Mouse (Mus musculus) myocyte (in vitro differentiated cells): ENCODE results near the gene Lama2.

Source experiments
- CEBPB ChIP-seq: IDR thresholded peaks from 2 replicates; pipeline ENCODE4 v1.6.1; 2011; ENCODE audit warnings: mild to moderate bottlenecking, moderate library complexity; ENCODE audit not compliant: poor library complexity, insufficient read depth, severe bottlenecking
- E2F4 ChIP-seq: IDR thresholded peaks from one replicate; pipeline ENCODE4 v1.6.1; 2011; ENCODE audit warnings: mild to moderate bottlenecking, control low read depth, moderate library complexity; ENCODE audit not compliant: insufficient read depth
- MAX ChIP-seq: IDR thresholded peaks from one replicate; pipeline ENCODE4 v1.6.1; 2011; ENCODE audit warnings: low read depth, mild to moderate bottlenecking, control low read depth
- MYOD1 ChIP-seq, 3 experiments: IDR thresholded peaks; one replicate each; pipeline ENCODE4 v1.6.1; 2011; ENCODE audit warnings: control low read depth in 2 of 3, low read depth in 2 of 3, mild to moderate bottlenecking in 2 of 3, moderate library complexity in 1 of 3; ENCODE audit not compliant: insufficient read length in 2 of 3, control insufficient read depth in 1 of 3
- MYOG ChIP-seq, 3 experiments: IDR thresholded peaks; one replicate each; pipeline ENCODE4 v1.6.1; 2011; ENCODE audit warnings: control low read depth in 2 of 3, low read depth in 2 of 3, mild to moderate bottlenecking in 2 of 3; ENCODE audit not compliant: insufficient read length in 2 of 3, control insufficient read depth in 1 of 3, insufficient read depth in 1 of 3
- POLR2A ChIP-seq: IDR thresholded peaks from one replicate; pipeline ENCODE4 v1.6.1; 2011; ENCODE audit warnings: low read depth, mild to moderate bottlenecking, control low read depth, moderate library complexity; ENCODE audit not compliant: insufficient read length
- POLR2AphosphoS2 ChIP-seq: IDR thresholded peaks from one replicate; pipeline ENCODE4 v1.6.1; 2011; ENCODE audit warnings: low read depth, control low read depth; ENCODE audit not compliant: insufficient read length
- SRF ChIP-seq: IDR thresholded peaks from one replicate; pipeline ENCODE4 v1.6.1; 2011; ENCODE audit warnings: low read depth; ENCODE audit not compliant: control insufficient read depth, insufficient read length
- TCF12 ChIP-seq: IDR thresholded peaks from one replicate; pipeline ENCODE4 v1.6.1; 2011; ENCODE audit warnings: mild to moderate bottlenecking, control low read depth; ENCODE audit not compliant: poor library complexity, insufficient read depth, severe bottlenecking
- TCF3 ChIP-seq: IDR thresholded peaks from one replicate; pipeline ENCODE4 v1.6.1; 2011; ENCODE audit warnings: low read depth, control low read depth; ENCODE audit not compliant: insufficient read length
- USF1 ChIP-seq: IDR thresholded peaks from one replicate; pipeline ENCODE4 v1.6.1; 2011; ENCODE audit warnings: low read depth, mild to moderate bottlenecking, control low read depth, moderate library complexity

DNA sequence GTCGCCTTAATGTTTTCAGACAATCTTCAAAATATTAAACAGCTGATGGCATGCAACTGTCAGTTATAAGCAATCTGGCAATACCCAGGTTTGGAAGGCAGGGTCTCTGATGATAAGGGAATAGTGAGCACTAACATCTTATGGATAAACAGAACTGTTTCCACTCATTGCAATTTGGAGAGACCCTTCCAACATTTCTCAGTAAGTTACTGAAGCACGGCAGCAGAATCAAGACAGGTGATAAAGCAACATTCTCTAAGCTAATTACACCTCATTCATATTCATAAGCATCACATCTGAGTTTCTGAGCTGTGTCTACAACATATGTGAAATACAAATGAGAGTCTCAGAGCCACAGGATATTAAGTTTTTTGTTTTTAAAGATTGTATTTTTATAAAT, 542.4 kb downstream of the Lama2 start:
- TF ChIP-seq POLR2A (no peak), USF1 (no peak), POLR2AphosphoS2 (no peak), E2F4 (no peak), CEBPB (no peak), MYOG (IDR thresholded peaks at IDR 0.05; ENCODE audit: control insufficient read depth in 1 of 3, insufficient read depth in 1 of 3, insufficient read length in 2 of 3, low read depth in 2 of 3) (no peak), SRF (no peak), MAX (no peak), TCF12 (no peak), MYOD1 (IDR thresholded peaks at IDR 0.05; ENCODE audit: control insufficient read depth in 1 of 3, insufficient read length in 2 of 3, low read depth in 2 of 3) (no peak), TCF3 (no peak)
